Mouse (Mus musculus) small intestine, adult 2 months (tissue): ENCODE measurements at regions not wholly inside any gene's neighbourhood (a gene's known extent, or its start where the extent isn't known, plus 50 kb on each side); places are given as distances from the start of the nearest gene placed in this dataset.

Experiments
- CTCF ChIP-seq: fragments of 200-500 bp; IDR thresholded peaks from 2 replicates; pipeline ENCODE4 v1.5.1; 2012; ENCODE audit warnings: low read depth, mild to moderate bottlenecking, control low read depth, inconsistent platforms, low read length, moderate library complexity, mixed read lengths; ENCODE audit not compliant: insufficient replicate concordance, insufficient read length; ENCODE audit errors: extremely low read depth
- POLR2A ChIP-seq: fragments of 200-500 bp; IDR thresholded peaks from 2 replicates; pipeline ENCODE4 v1.6.1; 2012; ENCODE audit warnings: low read depth, mild to moderate bottlenecking, control low read depth, inconsistent platforms, low read length, moderate library complexity

DNA sequence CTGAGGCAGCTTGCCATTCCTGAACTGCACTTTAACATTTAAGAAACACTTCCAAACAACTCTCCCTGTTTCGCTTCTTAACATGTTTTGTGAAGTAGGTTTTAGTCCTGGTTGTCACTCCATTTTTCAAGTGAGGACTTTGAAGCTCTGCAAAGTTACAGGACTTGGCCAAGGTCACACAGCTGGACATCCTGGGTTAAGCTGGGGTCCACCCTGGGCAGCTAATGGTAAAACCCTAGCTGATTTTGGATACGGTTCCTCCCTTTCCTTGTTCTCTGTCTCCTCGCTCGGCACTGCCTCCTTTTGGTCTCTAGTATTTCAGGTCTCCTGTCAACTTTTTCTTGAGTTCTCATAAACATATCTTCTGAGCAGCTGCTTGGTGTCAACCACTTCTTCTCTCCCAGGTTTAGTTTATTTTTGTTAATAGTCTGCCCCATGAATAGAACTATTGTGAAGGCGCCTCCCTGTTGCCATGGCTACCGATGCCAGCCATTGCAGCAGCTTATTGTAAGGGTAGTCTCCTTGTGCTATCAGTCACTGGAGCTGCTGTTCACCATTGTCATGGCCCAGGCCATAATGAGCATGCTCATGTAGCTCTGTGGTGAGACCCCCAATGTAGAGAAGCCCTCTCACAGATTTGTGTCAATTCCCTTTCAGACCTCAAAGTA, 292.5 kb downstream of the Tmem38b start:
- TF ChIP-seq POLR2A (no peak), CTCF (no peak)
